Comparison of ENCODE assay signal across 19 mouse cellular contexts in genomic region chr12:108313244-108313772, GRCm38 (mm10). TPM values are rescaled to one million over a fixed set of nuclear protein-coding genes. Genes with fewer than 3 reads are reported as not detected.
"Had no signal": no experiment of that assay in that cellular context is flagged by ENCODE, and none has a peak within 500 bp of the region (broad histone marks: within the 10 kb centered on the region; RNA-seq: fewer than 3 reads in every experiment).

No protein-coding gene starts in this region.

- ATAC-seq: midbrain, embryonic 15.5 days had no signal

- H3K9me3 ChIP-seq: limb, embryonic 10.5 days; limb, embryonic 13.5 days; midbrain, embryonic 15.5 days; neural tube, embryonic 13.5 days; stomach, embryonic 15.5 days had no signal

- DNase-seq: kidney, adult 18-20 months; liver; liver, postnatal 0 days; retina, postnatal 1 day; right cerebral cortex, postnatal 25 days; spleen, adult 18-20 months; thymus, postnatal 25 days had no signal

- H3K27ac ChIP-seq: limb, embryonic 10.5 days; limb, embryonic 13.5 days; liver, embryonic 14.5 days; macrophage; midbrain, embryonic 15.5 days; neural tube, embryonic 13.5 days; stomach, embryonic 15.5 days had no signal

- H3K36me3 ChIP-seq: limb, embryonic 10.5 days; limb, embryonic 13.5 days; midbrain, embryonic 15.5 days; neural tube, embryonic 13.5 days; stomach, embryonic 15.5 days had no signal

- H3K9ac ChIP-seq: limb, embryonic 13.5 days; liver, embryonic 14.5 days; liver, postnatal 0 days; lung, embryonic 14.5 days; midbrain, embryonic 15.5 days; neural tube, embryonic 13.5 days; stomach, embryonic 15.5 days had no signal

- H3K4me2 ChIP-seq: limb, embryonic 13.5 days; lung, embryonic 14.5 days; midbrain, embryonic 15.5 days; neural tube, embryonic 13.5 days; stomach, embryonic 15.5 days had no signal

- H3K4me3 ChIP-seq: limb, embryonic 10.5 days; limb, embryonic 13.5 days; midbrain, embryonic 15.5 days; myocyte; neural tube, embryonic 13.5 days; stomach, embryonic 15.5 days had no signal

RNA-seq across cellular contexts. Expression of gene Hhipl1, which starts 7.2 kb away (rescaled TPM):
- total RNA-seq: megakaryocyte, adult 5-6 weeks; monocyte, adult 5-6 weeks; neutrophil, adult 5-6 weeks had no signal
- polyA plus RNA-seq: macrophage had no signal

RNA-seq across cellular contexts. Expression of gene Cyp46a1, which starts 20.9 kb away (rescaled TPM):
- total RNA-seq: megakaryocyte, adult 5-6 weeks; monocyte, adult 5-6 weeks; neutrophil, adult 5-6 weeks had no signal
- polyA plus RNA-seq: macrophage had no signal

RNA-seq across cellular contexts. Expression of gene Ccdc85c, which starts 38.1 kb away (rescaled TPM):
- total RNA-seq: monocyte, adult 5-6 weeks had no signal

RNA-seq across cellular contexts. Expression of gene Eml1, which starts 57.4 kb away (rescaled TPM):
- total RNA-seq: monocyte, adult 5-6 weeks had no signal
- polyA plus RNA-seq: macrophage had no signal
